Mouse (Mus musculus): Measurements from ENCODE around the gene Zfp871. TPM values are rescaled to one million over a fixed set of nuclear protein-coding genes. Genes with fewer than 3 reads are reported as not detected.

The Zfp871 gene
- polyA plus RNA-seq (2017; shearing (Covaris generic)): 35.1 TPM

GRCm38 (mm10) chr17:32788094-32788559 is at the start of gene Zfp871:
Gene Zfp871, minus strand, starts transcription at chr17:32788287.

DNA sequence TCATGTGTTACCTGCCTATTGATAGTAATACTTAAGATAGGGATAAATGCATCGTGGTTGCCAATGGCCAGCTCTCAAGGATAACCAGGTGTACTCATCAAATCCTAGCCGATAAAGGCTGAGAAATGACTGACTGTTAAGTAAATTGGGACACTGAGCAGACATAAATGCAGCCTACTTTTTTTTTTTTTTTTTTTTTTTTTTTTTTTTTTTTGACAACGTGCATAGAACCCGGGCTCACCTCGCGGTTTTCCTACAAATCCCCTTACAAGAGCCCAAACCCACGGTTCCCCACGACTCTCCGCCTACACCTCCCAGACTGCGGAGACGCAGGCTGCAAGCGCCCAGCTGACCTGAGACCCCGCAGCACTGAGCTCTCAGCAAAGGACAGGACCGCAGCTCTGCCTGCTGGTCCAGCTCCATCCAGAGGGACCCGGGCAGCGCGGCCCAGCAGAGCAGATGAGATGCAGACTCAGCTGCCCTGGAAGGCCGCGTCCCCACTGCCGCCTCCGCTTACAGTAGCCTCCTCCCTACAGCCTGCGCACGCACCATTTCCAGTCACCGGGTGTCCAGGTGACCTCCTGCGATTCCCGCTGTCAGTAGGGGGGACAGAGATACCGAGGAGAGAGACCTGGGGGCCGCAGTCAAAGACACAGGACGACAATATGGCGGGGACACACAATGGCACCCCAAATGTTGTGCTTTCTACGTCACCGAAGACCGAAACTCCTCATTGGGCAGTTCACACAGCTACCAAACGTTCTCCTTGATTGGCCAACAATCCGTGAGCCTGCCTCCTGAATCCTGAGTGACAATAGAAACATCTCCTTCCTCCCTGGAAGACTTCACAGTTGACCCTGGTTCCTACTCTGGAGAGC is 41.7 kb upstream of the Zfp871 start, which contains the start of gene Zfp799:
Gene Zfp799, minus strand, starts transcription at position 722 of the 878 bp plus-strand sequence.

GRCm38 (mm10) chr17:32809544-32810374 is 21.7 kb upstream of the Zfp871 start, which contains the start of gene Zfp811:
Gene Zfp811, minus strand, starts transcription at chr17:32809931.

Other genes starting within 250 kb of the Zfp871 start
- not detected for gene Cyp4f37, start 167.0 kb downstream of the Zfp871 start, polyA plus RNA-seq (2017; shearing (Covaris generic))
- gene Cyp4f40, start 129.4 kb downstream of the Zfp871 start, polyA plus RNA-seq (2017; shearing (Covaris generic)): not detected
- not detected for gene Cyp4f15, start 102.7 kb downstream of the Zfp871 start, polyA plus RNA-seq (2017; shearing (Covaris generic))
- gene Zfp811, start 21.6 kb upstream of the Zfp871 start, polyA plus RNA-seq (2017; shearing (Covaris generic)): 0.20 TPM
- 13.4 TPM for gene Zfp799, start 42.0 kb upstream of the Zfp871 start, polyA plus RNA-seq (2017; shearing (Covaris generic))
- 16.6 TPM for gene Zfp870, start 103.4 kb upstream of the Zfp871 start, polyA plus RNA-seq (2017; shearing (Covaris generic))
- not detected for gene Cyp4f14, start 129.1 kb upstream of the Zfp871 start, polyA plus RNA-seq (2017; shearing (Covaris generic))
- 61.2 TPM for gene Cyp4f13, start 159.1 kb upstream of the Zfp871 start, polyA plus RNA-seq (2017; shearing (Covaris generic))
- 26.4 TPM for gene Zfp472, start 177.5 kb upstream of the Zfp871 start, polyA plus RNA-seq (2017; shearing (Covaris generic))
- 19.0 TPM for gene Zfp952, start 204.8 kb upstream of the Zfp871 start, polyA plus RNA-seq (2017; shearing (Covaris generic))
- 11.1 TPM for gene Zfp763, start 245.1 kb upstream of the Zfp871 start, polyA plus RNA-seq (2017; shearing (Covaris generic))

All from inflammation-experienced regulatory T-cells, adult 16 weeks (primary cell).